Mouse (Mus musculus): ENCODE data around the gene Tmem159. TPM values are rescaled to one million over a fixed set of nuclear protein-coding genes. Genes with fewer than 3 reads are reported as not detected.

Tmem159 gene
- 1 to 10 TPM; 8.9 to 9.0 TPM for total RNA-seq (2023)

GRCm38 (mm10) chr7:120102164-120102972 is at the start of gene Tmem159:
Gene Tmem159, plus strand, starts transcription at chr7:120102353.

GRCm38 (mm10) chr7:120095180-120095579 is 7.0 kb upstream of the Tmem159 start, which contains the start of gene Dnah3:
Gene Dnah3, minus strand, starts transcription at chr7:120095280.

GRCm38 (mm10) chr7:120145191-120145590 is 43.0 kb downstream of the Tmem159 start, which contains the start of gene Zp2:
Gene Zp2, minus strand, starts transcription at chr7:120145291.

Other genes with a start within 250 kb of the Tmem159 start
- gene Lyrm1, start 206.5 kb upstream of the Tmem159 start, total RNA-seq (2023) = 1 to 10 TPM; 4.2 to 5.5 TPM
- 10 to 100 TPM; 20.1 to 24.4 TPM for gene Dcun1d3, start 206.1 kb upstream of the Tmem159 start, total RNA-seq (2023)
- gene Dnah3, start 7.1 kb upstream of the Tmem159 start, total RNA-seq (2023) = not detected
- not detected for gene Zp2, start 42.9 kb downstream of the Tmem159 start, total RNA-seq (2023)
- gene Anks4b, start 71.5 kb downstream of the Tmem159 start, total RNA-seq (2023) = under 1 TPM in 1 of 2 experiments, not detected in 1; 0.09 TPM
- gene Crym, start 99.8 kb downstream of the Tmem159 start, total RNA-seq (2023) = not detected
- not detected for gene Abca14, start 101.6 kb downstream of the Tmem159 start, total RNA-seq (2023)
- gene Abca15, start 226.3 kb downstream of the Tmem159 start, total RNA-seq (2023) = not detected